Mouse (Mus musculus): Measurements from ENCODE around the gene Dyrk3.
"Not testable (repeated sequence)": the region's sequence is repeated elsewhere in the genome, so short reads cannot be mapped to it uniquely, and the experiment has no call there.

DNA sequence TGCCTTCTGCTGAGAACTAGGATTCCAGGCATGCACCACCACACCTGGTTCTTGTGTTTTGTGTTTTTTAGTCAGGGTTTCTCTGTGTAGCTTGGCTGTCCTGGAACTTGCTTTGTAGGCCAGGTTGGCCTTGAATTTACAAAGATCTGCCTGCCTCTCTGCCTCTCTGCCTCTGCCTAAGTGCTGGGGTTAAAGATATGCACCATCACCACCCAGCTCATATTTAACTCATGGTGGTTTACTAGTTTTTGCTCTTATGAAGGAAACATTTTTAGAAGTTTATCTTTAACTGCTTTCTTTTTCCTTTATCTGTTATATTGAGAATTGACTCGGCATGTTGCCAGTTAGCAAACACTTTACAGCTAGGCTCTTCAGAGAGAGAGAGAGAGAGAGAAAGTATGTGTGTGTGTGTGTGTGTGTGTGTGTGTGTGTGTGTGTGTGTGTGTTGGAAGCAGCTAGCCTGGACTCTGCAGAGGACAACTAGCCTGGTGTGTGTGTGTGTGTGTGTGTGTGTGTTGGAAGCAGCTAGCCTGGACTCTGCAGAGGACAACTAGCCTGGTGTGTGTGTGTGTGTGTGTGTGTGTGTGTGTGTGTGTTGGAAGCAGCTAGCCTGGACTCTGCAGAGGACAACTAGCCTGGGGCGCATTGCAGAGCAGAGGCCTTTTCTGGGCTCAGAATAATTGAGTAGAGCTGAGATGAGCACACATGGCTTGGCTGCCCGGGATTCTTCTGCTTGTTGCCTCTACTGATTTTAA, 21.6 kb upstream of the Dyrk3 start:
- TF ChIP-seq CTCF (IDR thresholded peaks at IDR 0.05; ENCODE audit: extremely low read depth, insufficient read length, insufficient replicate concordance, low read depth, low read length); POLR2A (IDR thresholded peaks at IDR 0.05; ENCODE audit: low read depth, low read length): not testable (repeated sequence)
